Mouse (Mus musculus) small intestine, adult 2 months (tissue): ENCODE data around the gene Grb10.

Experiments
- CTCF ChIP-seq: fragments of 200-500 bp; IDR thresholded peaks from 2 replicates; pipeline ENCODE4 v1.5.1; 2012; ENCODE audit warnings: low read depth, mild to moderate bottlenecking, control low read depth, inconsistent platforms, low read length, moderate library complexity, mixed read lengths; ENCODE audit not compliant: insufficient replicate concordance, insufficient read length; ENCODE audit errors: extremely low read depth
- POLR2A ChIP-seq: fragments of 200-500 bp; IDR thresholded peaks from 2 replicates; pipeline ENCODE4 v1.6.1; 2012; ENCODE audit warnings: low read depth, mild to moderate bottlenecking, control low read depth, inconsistent platforms, low read length, moderate library complexity

DNA sequence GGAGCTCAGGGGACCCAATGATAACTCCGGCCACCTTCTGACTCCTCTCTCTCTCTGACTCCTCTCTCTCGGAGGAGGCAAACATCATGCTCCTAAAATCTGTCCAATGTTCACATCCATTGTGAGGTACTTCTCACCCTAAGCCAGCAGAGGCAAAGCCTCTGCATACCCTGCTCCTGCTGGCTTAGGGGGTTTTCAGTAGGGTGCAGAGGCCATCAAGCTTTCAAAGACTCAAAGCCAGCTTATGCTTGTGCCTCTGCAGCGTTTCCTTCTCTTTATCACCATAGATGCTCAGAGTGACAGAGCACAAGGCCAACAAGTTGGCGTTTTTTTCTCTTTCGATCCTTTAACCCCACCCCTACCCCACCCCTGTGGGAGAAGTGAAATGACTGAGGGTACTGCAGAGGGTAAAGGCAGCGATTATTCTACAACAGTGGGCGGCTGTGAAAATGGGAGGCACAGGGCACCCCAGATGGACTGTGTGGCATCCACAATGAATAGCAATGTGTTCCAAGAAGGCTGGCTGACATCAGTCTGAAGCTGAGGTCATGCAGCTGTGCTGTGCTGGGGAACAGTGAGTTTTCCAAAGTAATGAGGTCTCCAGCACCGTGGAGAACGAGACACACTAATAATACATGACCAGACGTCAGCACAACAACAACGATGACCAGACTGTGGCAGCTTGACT, 106.2 kb downstream of the Grb10 start:
- TF ChIP-seq CTCF: no peak
- TF ChIP-seq POLR2A: no peak
